Mouse (Mus musculus): Measurements from ENCODE around the gene Stambp. TPM values are rescaled to one million over a fixed set of nuclear protein-coding genes. Genes with fewer than 3 reads are reported as not detected.
"Not testable (repeated sequence)": the region's sequence is repeated elsewhere in the genome, so short reads cannot be mapped to it uniquely, and the experiment has no call there.

Stambp gene
- polyA plus RNA-seq, 1 experiment = 14.0 TPM

DNA sequence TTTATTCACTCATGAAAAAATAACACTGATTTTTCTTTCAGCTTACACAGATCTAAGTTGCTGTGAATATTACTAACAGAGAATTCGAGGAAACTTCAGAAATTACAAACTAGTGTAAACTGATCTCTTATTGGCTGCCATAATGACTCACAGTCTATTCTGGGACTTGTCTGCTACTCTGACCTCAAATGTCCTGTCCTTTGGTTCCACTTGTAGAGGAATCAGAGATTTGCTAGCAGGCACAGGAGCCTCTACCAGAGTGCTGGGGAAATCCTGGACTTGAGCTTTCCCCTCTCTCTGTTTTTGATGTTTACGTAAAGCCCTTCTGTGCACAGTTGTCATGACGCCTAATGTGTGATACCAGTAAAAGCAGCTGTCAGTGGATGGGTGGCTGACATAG, 25.5 kb upstream of the Stambp start:
- H3K4me3 ChIP-seq (replicated peaks; ENCODE audit: extremely low read depth, low read depth, low read length) = no peak overlapping the region
- H3K4me1 ChIP-seq (ENCODE audit: control insufficient read depth, insufficient read depth, low read length) = no peaks in the 10 kb centered on the region; the same call in 1 of the 2 replicates
- 37% methylated on average over 3 of the region's 3 CpGs for WGBS
- TF ChIP-seq POLR2A (IDR thresholded peaks at IDR 0.05; ENCODE audit: borderline replicate concordance, extremely low read depth, low read depth, low read length) (no peak), CTCF (IDR thresholded peaks at IDR 0.05; ENCODE audit: insufficient read depth, low read length) (no peak)
- no peak for DNase-seq

- WGBS = 62% methylated on average over 2 of the region's 2 CpGs
- H3K4me3 ChIP-seq (replicated peaks; ENCODE audit: extremely low read depth, low read depth, low read length) = no peak overlapping the region
- no peaks in the 10 kb centered on the region; the same call in 1 of the 2 replicates for H3K4me1 ChIP-seq (ENCODE audit: control insufficient read depth, insufficient read depth, low read length)
- TF ChIP-seq POLR2A (IDR thresholded peaks at IDR 0.05; ENCODE audit: borderline replicate concordance, extremely low read depth, low read depth, low read length) (no peak), CTCF (IDR thresholded peaks at IDR 0.05; ENCODE audit: insufficient read depth, low read length) (no peak)
- DNase-seq = no peak
These were observed 22.5 kb upstream of the Stambp start for GRCm38 (mm10) chr6:83595035-83595434.

- H3K4me3 ChIP-seq (replicated peaks; ENCODE audit: extremely low read depth, low read depth, low read length) = no peak overlapping the region
- no peaks in the 10 kb centered on the region; the same call in 1 of the 2 replicates for H3K4me1 ChIP-seq (ENCODE audit: control insufficient read depth, insufficient read depth, low read length)
- WGBS = 52% methylated on average over 7 of the region's 7 CpGs
- TF ChIP-seq POLR2A (IDR thresholded peaks at IDR 0.05; ENCODE audit: borderline replicate concordance, extremely low read depth, low read depth, low read length) = no peak
- TF ChIP-seq CTCF (IDR thresholded peaks at IDR 0.05; ENCODE audit: insufficient read depth, low read length) = no peak
- DNase-seq = no peak
These were observed 21.4 kb upstream of the Stambp start for GRCm38 (mm10) chr6:83593896-83594295.

- DNase-seq = no peak
- 73% methylated on average over 8 of the region's 8 CpGs for WGBS
- Histone ChIP-seq H3K4me1 (ENCODE audit: control insufficient read depth, insufficient read depth, low read length) (no peaks in the 10 kb centered on the region; the same call in 1 of the 2 replicates), H3K4me3 (replicated peaks; ENCODE audit: extremely low read depth, low read depth, low read length) (no peak overlapping the region)
- TF ChIP-seq POLR2A (IDR thresholded peaks at IDR 0.05; ENCODE audit: borderline replicate concordance, extremely low read depth, low read depth, low read length) = no peak
- no peak for TF ChIP-seq CTCF (IDR thresholded peaks at IDR 0.05; ENCODE audit: insufficient read depth, low read length)
These were observed 19.5 kb upstream of the Stambp start for GRCm38 (mm10) chr6:83592051-83592450.

DNA sequence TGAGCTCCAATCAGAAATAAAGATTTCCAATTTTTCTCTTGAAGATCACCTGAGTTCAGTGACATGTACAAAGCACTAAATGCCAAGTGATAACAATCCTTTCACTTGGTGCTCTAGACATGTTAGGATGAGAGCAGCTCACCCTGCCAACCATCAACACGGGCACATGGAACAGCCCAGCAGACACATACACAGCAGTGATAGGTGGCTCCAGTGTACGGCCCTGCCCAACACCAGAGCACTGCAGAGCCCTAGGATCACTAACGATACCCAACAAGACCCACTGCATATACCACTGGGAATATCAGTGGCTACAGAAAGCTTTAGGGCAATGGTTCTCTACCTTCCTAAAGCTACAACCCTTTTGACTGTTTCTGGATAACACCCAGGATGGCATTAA, 17.8 kb upstream of the Stambp start:
- 82% methylated on average over 3 of the region's 3 CpGs for WGBS

GRCm38 (mm10) chr6:83587191-83587590, 14.7 kb upstream of the Stambp start:
- not testable (repeated sequence) for H3K4me1 ChIP-seq (ENCODE audit: control insufficient read depth, insufficient read depth, low read length); H3K4me3 ChIP-seq (replicated peaks; ENCODE audit: extremely low read depth, low read depth, low read length); DNase-seq
- WGBS = 80% methylated on average over 8 of the region's 8 CpGs

More for the DNA sequence above, 17.8 kb upstream of the Stambp start:
- no peak for TF ChIP-seq CTCF (IDR thresholded peaks at IDR 0.05; ENCODE audit: insufficient read depth, low read length)
- TF ChIP-seq POLR2A (IDR thresholded peaks at IDR 0.05; ENCODE audit: borderline replicate concordance, extremely low read depth, low read depth, low read length) = no peak
- Histone ChIP-seq H3K4me1 (ENCODE audit: control insufficient read depth, insufficient read depth, low read length) (no peaks in the 10 kb centered on the region; the same call in 1 of the 2 replicates), H3K4me3 (replicated peaks; ENCODE audit: extremely low read depth, low read depth, low read length) (no peak overlapping the region)
- no peak for DNase-seq

DNA sequence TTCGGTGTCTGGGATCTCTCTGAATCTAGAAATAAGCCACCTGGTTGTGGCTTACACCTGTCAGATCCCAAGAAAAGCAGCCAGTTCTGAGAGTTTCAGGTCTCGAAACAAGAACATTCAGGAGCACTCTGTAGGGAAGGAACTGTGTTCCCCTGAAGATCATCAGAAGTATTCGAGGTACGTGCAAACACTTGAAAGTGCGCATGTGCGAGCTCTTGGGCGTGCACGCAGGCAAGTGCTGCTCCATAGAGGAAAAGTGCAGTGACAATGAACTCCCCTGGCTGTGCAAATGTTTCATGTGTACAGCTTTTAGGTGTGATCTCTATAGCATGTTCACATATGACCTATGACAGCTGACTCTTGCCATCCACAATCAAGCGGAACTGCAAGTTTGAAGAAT, 12.8 kb upstream of the Stambp start:
- peak; percentile 9 for DNase-seq
- 69% methylated on average over 9 of the region's 9 CpGs for WGBS
- not testable (repeated sequence) for H3K4me1 ChIP-seq (ENCODE audit: control insufficient read depth, insufficient read depth, low read length); H3K4me3 ChIP-seq (replicated peaks; ENCODE audit: extremely low read depth, low read depth, low read length)

GRCm38 (mm10) chr6:83583591-83583990, 11.1 kb upstream of the Stambp start:
- Histone ChIP-seq H3K4me3 (replicated peaks; ENCODE audit: extremely low read depth, low read depth, low read length) (no peak overlapping the region), H3K4me1 (ENCODE audit: control insufficient read depth, insufficient read depth, low read length) (no peaks in the 10 kb centered on the region)
- DNase-seq = no peak
- TF ChIP-seq POLR2A (IDR thresholded peaks at IDR 0.05; ENCODE audit: borderline replicate concordance, extremely low read depth, low read depth, low read length) = no peak
- TF ChIP-seq CTCF (IDR thresholded peaks at IDR 0.05; ENCODE audit: insufficient read depth, low read length) = no peak
- WGBS = 56% methylated on average over 2 of the region's 2 CpGs

DNA sequence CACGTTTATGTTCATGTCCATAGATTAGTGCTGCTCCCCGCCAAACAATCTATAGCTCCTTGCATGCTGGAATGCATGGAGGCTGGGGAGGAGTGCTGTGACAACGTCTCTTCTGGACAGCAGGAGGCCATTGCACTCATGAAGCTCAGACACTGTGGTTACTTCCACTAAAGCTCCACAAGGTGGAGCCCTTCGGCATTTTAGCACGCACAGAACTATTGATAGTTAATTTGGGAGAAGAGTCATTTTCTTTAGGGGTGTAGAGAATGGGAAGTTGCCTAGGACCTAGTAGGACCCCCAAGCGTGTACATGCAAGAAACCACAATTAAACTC, 10.4 kb upstream of the Stambp start:
- Histone ChIP-seq H3K4me1 (ENCODE audit: control insufficient read depth, insufficient read depth, low read length) (no peaks in the 10 kb centered on the region), H3K4me3 (replicated peaks; ENCODE audit: extremely low read depth, low read depth, low read length) (no peak overlapping the region)
- peak; percentile 17 for DNase-seq
- TF ChIP-seq POLR2A (IDR thresholded peaks at IDR 0.05; ENCODE audit: borderline replicate concordance, extremely low read depth, low read depth, low read length) = no peak
- TF ChIP-seq CTCF (IDR thresholded peaks at IDR 0.05; ENCODE audit: insufficient read depth, low read length) = peak; percentile 59
- 2% methylated on average over 6 of the region's 6 CpGs for WGBS

DNA sequence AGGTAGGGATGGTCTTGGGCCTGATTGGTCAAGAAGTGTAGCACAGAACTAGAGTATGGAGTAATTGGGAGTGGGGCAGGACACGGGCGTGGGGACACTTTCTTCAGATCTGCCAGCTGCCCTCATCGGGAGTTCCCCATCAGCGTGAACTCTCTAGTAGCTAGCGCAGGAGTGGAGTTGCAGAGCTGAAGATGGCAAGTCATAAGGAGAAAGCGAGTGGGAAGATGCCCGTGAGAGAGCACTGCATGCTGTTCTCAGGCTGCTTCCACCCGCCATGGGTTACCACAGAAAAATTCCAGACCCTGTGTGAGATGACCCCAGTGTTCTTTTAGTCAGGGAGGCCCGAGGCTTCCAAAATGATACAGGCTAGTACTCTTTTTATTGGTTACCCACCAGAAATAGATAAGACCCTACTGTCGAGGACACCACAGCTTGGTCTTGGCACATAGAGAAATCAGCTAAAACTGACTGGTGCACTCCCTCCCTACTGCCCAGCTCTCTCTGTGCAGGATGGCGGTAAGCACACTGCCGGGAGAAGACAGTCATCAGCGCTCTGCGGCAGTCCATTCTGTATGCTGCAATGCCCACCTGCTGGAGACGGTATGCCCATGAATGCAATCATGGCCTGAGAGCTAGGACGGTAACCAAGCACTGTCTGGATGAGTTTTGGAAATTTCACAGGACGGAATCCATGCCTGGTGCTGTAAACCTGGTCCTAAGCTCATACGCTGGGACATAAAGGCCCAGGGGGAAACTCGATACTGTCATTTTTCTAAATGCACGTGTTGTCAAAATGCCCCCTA, 9.8 kb upstream of the Stambp start:
- no peak for TF ChIP-seq POLR2A (IDR thresholded peaks at IDR 0.05; ENCODE audit: borderline replicate concordance, extremely low read depth, low read depth, low read length)
- no peak for TF ChIP-seq CTCF (IDR thresholded peaks at IDR 0.05; ENCODE audit: insufficient read depth, low read length)

More for the DNA sequence above, 9.8 kb upstream of the Stambp start:
- H3K4me1 ChIP-seq (ENCODE audit: control insufficient read depth, insufficient read depth, low read length) = no peaks in the 10 kb centered on the region
- WGBS = 60% methylated on average over 20 of the region's 20 CpGs
- H3K4me3 ChIP-seq (replicated peaks; ENCODE audit: extremely low read depth, low read depth, low read length) = no peak overlapping the region
- no peak for DNase-seq
